Mouse (Mus musculus) heart, adult 2 months (tissue): Measurements from ENCODE around the gene Atcay. TPM values are rescaled to one million over a fixed set of nuclear protein-coding genes. Genes with fewer than 3 reads are reported as not detected.

Experiments
- DNase-seq, 2 experiments: peaks; one replicate each; pipeline ENCODE4 v3.0.0; 2021
- H3K27ac ChIP-seq: fragments of 200-600 bp; 2 replicates; pipeline ENCODE4 v1.8.1; 2022
- H3K27me3 ChIP-seq: fragments of 200-500 bp; 2 replicates; pipeline ENCODE4 v1.6.1; 2012; ENCODE audit warnings: mild to moderate bottlenecking, low read length, inconsistent platforms, mixed read lengths; ENCODE audit not compliant: control insufficient read depth, insufficient read depth
- H3K36me3 ChIP-seq: fragments of 200-500 bp; 2 replicates; pipeline ENCODE4 v1.6.1; 2012; ENCODE audit warnings: low read length, inconsistent platforms; ENCODE audit not compliant: control insufficient read depth, insufficient read depth
- H3K4me1 ChIP-seq: fragments of 200-500 bp; 2 replicates; pipeline ENCODE4 v1.6.1; 2011; ENCODE audit warnings: low read length; ENCODE audit not compliant: control insufficient read depth, insufficient read depth
- H3K4me3 ChIP-seq: fragments of 200-600 bp; 2 replicates; pipeline ENCODE4 v1.8.1; 2022
- H3K79me2 ChIP-seq: fragments of 200-500 bp; replicated peaks from 2 replicates; pipeline ENCODE4 v1.6.1; 2012; ENCODE audit warnings: mild to moderate bottlenecking, inconsistent platforms, low read length, moderate library complexity, mixed read lengths; ENCODE audit not compliant: control insufficient read depth, insufficient read depth
- H3K9ac ChIP-seq: fragments of 200-500 bp; 2 replicates; pipeline ENCODE4 v1.6.1; 2012; ENCODE audit warnings: low read depth, mild to moderate bottlenecking, control low read depth, inconsistent platforms, low read length, mixed read lengths
- CTCF ChIP-seq: fragments of 200-600 bp; IDR thresholded peaks from 2 replicates; pipeline ENCODE4 v1.8.1; 2022; ENCODE audit warnings: antibody characterized with exemption, mild to moderate bottlenecking, moderate library complexity
- EP300 ChIP-seq: fragments of 200-500 bp; IDR thresholded peaks from 2 replicates; pipeline ENCODE4 v1.6.1; 2011; ENCODE audit warnings: low read depth, low read length, control low read depth; ENCODE audit not compliant: insufficient read depth
- POLR2A ChIP-seq: fragments of 200-500 bp; IDR thresholded peaks from 2 replicates; pipeline ENCODE4 v1.6.1; 2011; ENCODE audit warnings: mild to moderate bottlenecking, low read depth, low read length, control low read depth; ENCODE audit not compliant: insufficient read depth
- WGBS: fragments of 180-500 bp; shearing (Covaris S2); methylation state at CpG from one replicate; pipeline ENCODE4 v1.1.7; 2018; 5-methylcytosine and 5-hydroxymethylcytosine counted together
- intact Hi-C: fragments of 180-260 bp; cut with DNase I; formaldehyde crosslinking; loops from one replicate; pipeline ENCODE4 v1.15.1; 2025
- polyA plus RNA-seq: library from polyadenylated mRNA; depleted of rRNA; stranded (reverse); fragments of >200 nt; gene quantifications from 2 replicates; pipeline ENCODE4 v1.2.3, GENCODE M21; 2012
- total RNA-seq, 2 experiments: library from RNA; stranded (reverse); gene quantifications; 2 replicates each; pipeline ENCODE4 v1.2.3; 2021

Atcay gene
- total and polyA plus RNA-seq, 3 experiments = 0.09 to 0.14 TPM; not detected in 1

- Histone ChIP-seq H3K4me3 (peak overlapping the region; percentile 74; the same call in 1 of the 2 replicates), H3K9ac (no peak overlapping the region; the same call in 1 of the 2 replicates), H3K27me3 (no peaks in the 10 kb centered on the region; the same call in 1 of the 2 replicates), H3K4me1 (peaks cover 5% of the 10 kb centered on the region), H3K27ac (peak overlapping the region; percentile 97), H3K36me3 (no peaks in the 10 kb centered on the region), H3K79me2 (0 out of 2 replicates have a peak, but pooled peaks cover 2% of the 10 kb centered on the region)
- DNase-seq = peak; percentile 40 to 49
- 59% methylated on average over 18 of the region's 18 CpGs for WGBS
- intact Hi-C loops = no loop called here
- TF ChIP-seq CTCF (no peak), POLR2A (no peak), EP300 (no peak)
Observed at GRCm38 (mm10) chr10:81191342-81191982, 39.2 kb downstream of the Atcay start.

GRCm38 (mm10) chr10:81190912-81191321, 39.7 kb downstream of the Atcay start:
- H3K27ac ChIP-seq = peak overlapping the region; percentile 97
- H3K27me3 ChIP-seq = no peaks in the 10 kb centered on the region; the same call in 1 of the 2 replicates
- WGBS = 35% methylated on average over 6 of the region's 6 CpGs
- H3K36me3 ChIP-seq = no peaks in the 10 kb centered on the region
- H3K4me1 ChIP-seq = peaks cover 5% of the 10 kb centered on the region
- TF ChIP-seq CTCF = peak; percentile 44
- TF ChIP-seq EP300 = no peak
- no peak for TF ChIP-seq POLR2A
- DNase-seq = no peak
- H3K9ac ChIP-seq = no peak overlapping the region
- H3K79me2 ChIP-seq = 0 out of 2 replicates have a peak, but pooled peaks cover 2% of the 10 kb centered on the region
- no peak overlapping the region for H3K4me3 ChIP-seq
- intact Hi-C loops = no loop called here

- H3K36me3 ChIP-seq = no peaks in the 10 kb centered on the region
- intact Hi-C loops = no loop called here
Observed at GRCm38 (mm10) chr10:81190236-81190911, 40.3 kb downstream of the Atcay start.

GRCm38 (mm10) chr10:81189821-81190220, 40.8 kb downstream of the Atcay start:
- H3K79me2 ChIP-seq = 0 out of 2 replicates have a peak, but pooled peaks cover 2% of the 10 kb centered on the region
- no peak overlapping the region for H3K27ac ChIP-seq
- no peak overlapping the region for H3K4me3 ChIP-seq
- no peaks in the 10 kb centered on the region for H3K27me3 ChIP-seq
- WGBS = 86% methylated on average over 26 of the region's 26 CpGs
- no peaks in the 10 kb centered on the region for H3K36me3 ChIP-seq
- H3K4me1 ChIP-seq = peaks cover 7% of the 10 kb centered on the region
- no peak overlapping the region for H3K9ac ChIP-seq
- TF ChIP-seq POLR2A = no peak
- TF ChIP-seq EP300 = no peak
- DNase-seq = no peak
- intact Hi-C loops = no loop called here

More at GRCm38 (mm10) chr10:81190236-81190911, 40.3 kb downstream of the Atcay start:
- Histone ChIP-seq H3K4me1 (peaks cover 5% of the 10 kb centered on the region), H3K27me3 (no peaks in the 10 kb centered on the region; the same call in 1 of the 2 replicates), H3K9ac (no peak overlapping the region), H3K4me3 (no peak overlapping the region), H3K27ac (no peak overlapping the region; the same call in 1 of the 2 replicates), H3K79me2 (0 out of 2 replicates have a peak, but pooled peaks cover 2% of the 10 kb centered on the region)
- TF ChIP-seq EP300 (no peak), CTCF (peak; percentile 58)
- DNase-seq = peak in 1 of 2 experiments; percentile 32
- WGBS = 67% methylated on average over 31 of the region's 31 CpGs

GRCm38 (mm10) chr10:81187161-81187560, 43.5 kb downstream of the Atcay start:
- 92% methylated on average over 9 of the region's 9 CpGs for WGBS
- Histone ChIP-seq H3K4me3 (no peak overlapping the region), H3K36me3 (no peaks in the 10 kb centered on the region), H3K27me3 (no peaks in the 10 kb centered on the region), H3K79me2 (0 out of 2 replicates have a peak, but pooled peaks cover 2% of the 10 kb centered on the region), H3K27ac (no peak overlapping the region), H3K4me1 (peaks cover 7% of the 10 kb centered on the region), H3K9ac (no peak overlapping the region)
- TF ChIP-seq POLR2A (no peak), EP300 (no peak), CTCF (no peak)
- intact Hi-C loops = no loop called here
- no peak for DNase-seq

- Histone ChIP-seq H3K79me2 (0 out of 2 replicates have a peak, but pooled peaks cover 2% of the 10 kb centered on the region), H3K9ac (no peak overlapping the region), H3K4me3 (no peak overlapping the region), H3K27ac (peak overlapping the region; percentile 15; the same call in 1 of the 2 replicates), H3K4me1 (peaks cover 7% of the 10 kb centered on the region), H3K27me3 (no peaks in the 10 kb centered on the region), H3K36me3 (no peaks in the 10 kb centered on the region)
- TF ChIP-seq CTCF = no peak
- TF ChIP-seq POLR2A = no peak
- no peak for TF ChIP-seq EP300
- intact Hi-C loops = no loop called here
- no peak for DNase-seq
- 15% methylated on average over 4 of the region's 4 CpGs for WGBS
Observed at GRCm38 (mm10) chr10:81184765-81185164, 45.9 kb downstream of the Atcay start.
